Mouse (Mus musculus) gastrocnemius, postnatal 4 days (tissue): ENCODE results near the gene Vsig2. TPM values are rescaled to one million over a fixed set of nuclear protein-coding genes. Genes with fewer than 3 reads are reported as not detected.

ENCODE experiments used
- DNase-seq, 2 experiments: peaks; one replicate each; pipeline ENCODE4 v3.0.0; 2021 to 2022; ENCODE audit warnings: low spot score in 2 of 2, mixed read lengths in 2 of 2
- total RNA-seq, 2 experiments: library from RNA; stranded (reverse); gene quantifications; 2 replicates each; pipeline ENCODE4 v1.2.3; 2021

The Vsig2 gene
- total RNA-seq, 2 experiments from 2014 or later, result 2.9 to 6.8 TPM

DNA sequence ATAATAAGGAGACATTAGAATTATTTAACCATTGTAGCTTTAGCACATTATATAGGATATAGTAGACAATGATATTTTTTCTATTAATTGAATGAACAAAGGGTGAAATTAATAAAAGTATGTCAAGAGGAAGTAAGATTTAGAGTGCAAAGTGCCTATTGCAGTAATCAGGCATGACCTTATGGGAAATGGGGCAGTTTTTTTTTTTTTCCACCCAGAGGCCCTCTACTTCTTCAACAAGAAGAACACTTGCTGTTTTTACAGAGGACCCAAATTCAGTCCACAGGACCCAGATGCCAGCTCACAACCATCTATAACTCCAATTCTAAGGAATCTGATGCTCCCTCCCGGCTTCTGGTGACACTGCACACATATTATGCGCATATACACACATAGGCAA, 21.6 kb downstream of the Vsig2 start:
- no peak for DNase-seq

DNA sequence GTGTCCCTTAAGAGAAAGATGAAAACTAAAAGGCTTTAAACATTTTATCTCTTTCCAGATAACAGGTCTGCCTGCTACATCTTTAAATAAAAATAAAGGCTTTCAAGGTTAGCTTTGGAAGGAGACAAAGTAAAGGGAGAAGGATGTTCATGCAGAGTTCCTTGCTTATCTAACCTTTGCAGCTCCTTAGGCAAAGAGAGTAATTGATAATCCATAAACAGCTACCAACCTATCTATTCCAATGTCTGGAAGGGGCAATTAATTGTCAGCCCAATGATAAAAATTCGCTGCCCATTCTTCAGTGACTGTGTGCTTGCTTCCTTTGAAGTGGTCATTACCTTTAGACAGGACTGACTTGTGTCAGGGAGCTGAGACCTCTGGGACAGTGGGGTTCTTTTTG, 24.8 kb downstream of the Vsig2 start:
- DNase-seq, result no peak

DNA sequence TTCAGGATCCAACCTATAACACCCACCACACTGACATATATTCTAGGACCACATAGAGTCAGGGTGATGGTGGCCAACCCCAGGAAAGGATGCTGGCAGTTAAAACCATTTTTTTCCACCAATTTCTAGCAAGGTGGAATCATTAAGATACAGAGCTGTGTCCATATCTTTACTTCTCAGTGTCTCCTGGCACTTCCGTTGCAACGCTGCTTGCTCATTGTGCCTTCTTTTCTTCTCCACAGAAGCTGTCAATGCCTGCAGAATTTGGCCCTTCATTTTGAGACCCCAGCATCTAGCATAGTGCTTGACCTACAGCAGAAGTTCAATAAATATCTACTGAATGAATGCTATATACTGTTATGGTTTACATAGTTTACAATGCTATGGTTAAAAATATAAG, 28.0 kb downstream of the Vsig2 start:
- DNase-seq, result no peak

- DNase-seq, result no peak
Observed at GRCm38 (mm10) chr9:37567454-37567853, 28.4 kb downstream of the Vsig2 start.

GRCm38 (mm10) chr9:37567892-37568604, 29.0 kb downstream of the Vsig2 start:
- DNase-seq, result no peak

DNA sequence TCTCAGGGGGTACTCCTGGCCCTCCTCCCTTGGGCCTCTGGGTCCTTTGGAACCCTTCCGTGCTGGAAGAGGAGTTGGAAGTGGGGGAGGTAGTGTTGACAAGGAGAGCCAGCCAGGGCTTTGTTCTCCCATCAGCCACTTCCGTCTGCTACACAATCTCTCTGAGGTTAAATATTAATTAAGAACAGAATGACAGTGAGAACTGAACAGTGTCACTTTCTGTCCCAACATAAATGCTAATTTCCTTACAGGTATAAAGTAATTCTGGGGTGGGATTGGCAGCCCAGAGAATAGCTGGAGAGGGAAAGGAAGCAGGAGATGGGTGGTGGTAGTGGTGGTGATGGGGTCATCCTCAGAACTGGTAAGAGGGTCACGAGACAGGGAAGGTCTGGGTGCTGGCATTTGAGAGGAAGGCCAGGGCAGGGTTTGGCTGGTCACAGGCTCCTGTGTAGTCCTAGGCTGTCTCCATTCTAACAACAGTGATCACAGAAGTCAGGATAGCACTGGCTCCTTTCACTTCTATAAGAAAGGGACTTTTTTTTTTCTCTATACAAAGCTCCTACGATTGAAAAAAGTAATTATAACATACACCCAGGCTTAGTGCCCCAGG, 29.7 kb downstream of the Vsig2 start:
- DNase-seq, result no peak

DNA sequence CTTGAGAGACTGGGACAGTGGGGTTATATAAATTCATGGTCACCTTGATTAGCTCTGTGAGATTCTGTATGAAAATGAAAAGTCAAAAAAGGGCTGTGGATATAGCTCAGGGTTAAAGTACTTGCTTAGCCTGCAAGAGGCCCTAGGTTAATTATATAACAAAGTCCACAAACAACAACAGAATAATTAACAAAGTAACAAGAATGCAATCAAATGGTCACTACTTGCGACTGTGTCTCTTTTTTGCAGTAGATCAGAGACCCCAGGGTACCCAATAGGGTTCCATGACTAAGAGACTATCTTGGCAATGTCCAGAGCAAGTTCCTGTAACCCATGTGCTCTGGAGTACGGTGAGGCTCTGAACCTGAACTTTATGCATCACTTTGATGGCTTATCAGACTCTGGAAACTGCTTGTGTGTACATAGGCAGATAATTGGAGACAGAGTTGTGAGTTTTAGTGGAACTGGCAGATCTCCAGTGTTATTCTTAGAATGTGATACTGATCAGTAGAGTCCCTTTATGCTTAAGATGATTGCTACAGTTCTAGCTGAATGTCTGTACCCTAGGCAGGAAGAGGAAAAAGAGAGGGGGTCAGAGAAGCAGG, 30.3 kb downstream of the Vsig2 start:
- no peak for DNase-seq

DNA sequence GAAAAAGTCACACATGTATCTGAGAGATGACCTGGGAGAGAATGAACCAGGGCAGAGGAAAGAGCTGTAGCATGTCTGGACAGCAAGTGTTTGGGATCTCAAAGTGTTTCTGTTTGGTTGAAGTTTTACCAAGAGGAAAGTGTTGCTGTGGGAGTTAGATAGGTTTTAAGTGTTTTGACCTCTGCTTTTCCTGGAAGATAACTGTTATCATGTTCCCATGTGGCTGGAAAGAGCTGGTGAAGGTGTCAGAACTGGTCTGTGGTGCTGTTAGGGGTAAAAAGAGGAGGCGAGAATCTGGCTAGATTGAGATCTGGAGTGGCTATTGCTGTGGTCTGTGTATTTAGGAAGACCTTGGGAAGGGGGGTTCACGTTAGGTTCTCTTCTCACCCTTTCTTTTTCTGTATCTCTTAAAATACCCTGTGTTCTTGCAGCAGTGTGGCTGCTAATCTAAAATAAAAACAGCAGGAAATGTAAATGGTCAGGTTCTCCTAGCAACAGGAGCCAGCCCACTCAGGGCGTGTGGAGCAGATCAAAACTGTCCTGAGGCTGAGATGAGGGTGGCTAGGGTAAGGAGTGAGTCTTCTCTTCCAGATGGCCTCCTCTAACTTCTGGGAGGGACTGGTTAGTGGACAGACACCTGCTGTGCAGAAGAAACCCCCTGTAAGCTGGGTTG, 33.3 kb downstream of the Vsig2 start:
- no peak for DNase-seq

DNA sequence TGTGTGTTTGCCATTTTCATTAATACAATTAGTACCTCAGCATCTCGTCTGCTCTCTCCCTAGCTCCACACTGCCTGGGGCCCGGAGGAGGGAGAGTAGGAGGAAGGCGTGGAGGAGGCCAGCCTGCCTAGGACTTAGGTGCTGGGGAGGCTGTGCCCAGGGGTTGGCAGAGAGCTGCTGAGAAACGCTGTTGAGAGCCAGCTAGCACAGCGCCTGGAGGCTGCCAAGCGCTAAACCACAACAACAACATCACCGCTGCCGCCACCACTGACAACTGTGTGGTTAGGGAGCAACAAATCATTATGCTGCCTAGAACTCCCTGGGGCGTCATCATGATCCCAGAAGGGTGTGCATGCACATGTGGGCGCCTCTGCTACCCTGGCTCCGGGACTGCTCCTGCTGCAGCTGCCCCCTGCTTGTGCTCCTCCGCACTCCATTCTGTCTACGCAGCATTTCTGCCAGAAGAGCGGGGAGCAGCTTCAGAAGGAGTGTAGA, 37.4 kb downstream of the Vsig2 start:
- no peak for DNase-seq

GRCm38 (mm10) chr9:37583594-37583993, 44.5 kb downstream of the Vsig2 start:
- DNase-seq, result no peak

DNA sequence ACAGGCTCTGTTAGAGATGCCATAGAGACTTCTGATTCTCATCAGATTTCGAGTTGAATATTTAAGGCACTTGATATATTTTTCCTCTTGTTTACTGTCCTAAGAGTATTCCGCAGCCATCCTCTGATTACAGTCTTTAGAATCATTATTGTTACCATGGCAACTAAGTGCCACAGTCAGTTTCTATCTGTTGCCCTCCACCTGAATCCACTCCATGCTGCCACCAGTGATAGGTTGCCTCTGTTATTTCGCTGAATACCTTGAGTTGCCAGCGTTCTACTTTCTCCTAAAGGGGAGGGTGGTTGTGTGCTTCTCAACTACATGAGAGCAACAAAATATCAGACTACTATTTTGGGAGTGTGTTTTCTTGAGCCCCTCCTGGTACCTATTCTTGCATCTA, 47.7 kb downstream of the Vsig2 start:
- no peak for DNase-seq

- DNase-seq, result no peak
Observed at GRCm38 (mm10) chr9:37590381-37590780, 51.3 kb downstream of the Vsig2 start.

DNA sequence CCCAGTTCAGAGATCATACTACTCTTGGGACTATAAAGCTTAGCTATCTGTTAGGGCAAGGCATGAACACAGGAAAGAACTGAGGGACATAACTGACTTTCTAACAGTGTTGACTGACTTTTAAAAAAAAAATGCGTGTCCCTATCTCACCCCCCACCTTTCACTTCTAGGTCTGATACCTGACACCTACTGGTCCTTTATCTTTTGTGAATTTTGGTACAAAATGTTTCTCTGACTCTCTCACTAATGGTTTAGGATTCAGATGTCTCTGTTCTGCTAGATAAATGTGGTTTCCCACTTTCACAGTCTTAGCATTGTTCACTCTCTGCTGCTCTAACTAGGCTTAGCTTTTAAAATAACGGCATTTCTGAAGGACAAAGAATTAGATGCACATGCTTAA, 53.0 kb downstream of the Vsig2 start:
- no peak for DNase-seq

DNA sequence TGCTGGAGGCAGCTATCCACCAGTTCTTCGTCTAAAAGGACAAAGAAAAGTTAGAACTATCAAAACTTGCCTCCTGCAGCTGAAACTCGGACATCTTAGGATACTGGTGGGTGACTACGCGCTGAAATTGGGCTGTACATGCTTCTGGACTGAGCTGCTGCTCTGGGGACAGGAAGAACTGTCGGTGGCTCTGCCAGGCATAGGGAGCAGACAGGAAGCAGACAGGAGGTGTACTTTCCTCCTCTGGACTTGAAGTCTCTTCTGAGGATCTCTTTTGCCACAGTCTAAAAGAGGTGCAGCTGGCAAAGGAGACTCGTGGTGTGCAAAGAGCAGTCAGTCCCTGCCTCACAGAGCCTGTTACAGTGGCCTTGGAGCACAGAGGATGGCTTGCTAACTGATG, 53.6 kb downstream of the Vsig2 start:
- no peak for DNase-seq

DNA sequence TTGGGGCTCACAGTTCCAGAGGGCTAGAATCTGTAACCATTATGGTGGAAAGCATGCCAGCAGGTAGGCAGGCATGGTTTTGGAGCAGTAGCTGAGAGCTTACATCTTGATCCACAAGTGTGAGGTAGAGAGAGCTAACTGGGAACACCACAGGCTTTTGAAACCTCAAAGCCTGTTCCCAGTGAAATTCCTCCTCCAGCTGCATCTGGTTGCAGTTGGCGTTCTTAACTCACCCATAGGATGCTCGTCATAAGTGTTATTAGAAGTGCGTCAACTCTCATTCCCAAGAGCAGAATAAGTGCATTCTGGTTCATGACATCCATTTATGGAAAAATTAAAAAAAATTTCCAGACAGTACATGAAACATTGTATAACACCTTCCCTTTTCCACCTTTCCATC, 54.6 kb downstream of the Vsig2 start:
- DNase-seq, result no peak

Other genes starting within 250 kb of the Vsig2 start
- 1 to 10 TPM; 3.7 to 4.2 TPM for gene Ccdc15, start 190.8 kb upstream of the Vsig2 start, total RNA-seq
- under 1 TPM; 0.41 to 0.59 TPM for gene Hepacam, start 171.9 kb upstream of the Vsig2 start, total RNA-seq
- gene Robo4, start 137.4 kb upstream of the Vsig2 start, total RNA-seq, result 10 to 100 TPM; 23.6 to 27.2 TPM
- gene Robo3, start 106.0 kb upstream of the Vsig2 start, total RNA-seq, result not detected
- 10 to 100 TPM; 17.7 to 19.5 TPM for gene Msantd2, start 49.9 kb upstream of the Vsig2 start, total RNA-seq
- 10 to 100 TPM; 50.7 to 55.3 TPM for gene Esam, start 11.2 kb upstream of the Vsig2 start, total RNA-seq
- gene Nrgn, start 13.6 kb downstream of the Vsig2 start, total RNA-seq, result 1 to 10 TPM; 2.3 to 3.2 TPM
- gene Siae, start 16.4 kb downstream of the Vsig2 start, total RNA-seq, result 1 to 10 TPM; 6.0 to 7.2 TPM
- gene Spa17, start 74.5 kb downstream of the Vsig2 start, total RNA-seq, result 1 to 10 TPM; 1.4 TPM
- gene Tbrg1, start 118.1 kb downstream of the Vsig2 start, total RNA-seq, result 10 to 100 TPM; 75.0 to 76.6 TPM
- gene Panx3, start 130.0 kb downstream of the Vsig2 start, total RNA-seq, result not detected
- not detected for gene Olfr160, start 177.0 kb downstream of the Vsig2 start, total RNA-seq
- gene Olfr874, start 205.9 kb downstream of the Vsig2 start, total RNA-seq, result not detected
- gene Olfr875, start 232.6 kb downstream of the Vsig2 start, total RNA-seq, result not detected